Mouse (Mus musculus) spleen, adult 12 weeks (tissue): ENCODE results near the gene Olfr867.

Experiments
- DNase-seq: peaks from one replicate; pipeline ENCODE4 v3.0.0; 2022; ENCODE audit warnings: low spot score

Gene Olfr867

GRCm38 (mm10) chr9:20057462-20057861 lies at the start of gene Olfr867:
Gene Olfr867 (minus strand): TSS chr9:20057562.
- no peak for DNase-seq

GRCm38 (mm10) chr9:20098326-20098725 lies 41.0 kb upstream of the Olfr867 start, which contains the start of gene Olfr868:
Gene Olfr868 (plus strand): TSS chr9:20098626.
- no peak for DNase-seq

- DNase-seq: no peak
These were observed 16.3 kb upstream of the Olfr867 start for GRCm38 (mm10) chr9:20073523-20074177.

- no peak for DNase-seq
These were observed 13.9 kb upstream of the Olfr867 start for GRCm38 (mm10) chr9:20071291-20071690.

GRCm38 (mm10) chr9:20070236-20070635 lies 12.9 kb upstream of the Olfr867 start:
- DNase-seq: no peak

GRCm38 (mm10) chr9:20047964-20048363 lies 9.4 kb downstream of the Olfr867 start:
- DNase-seq: no peak

- no peak for DNase-seq
These were observed 29.4 kb downstream of the Olfr867 start, which contains the start of gene Olfr866 for GRCm38 (mm10) chr9:20027935-20028334. Gene Olfr866 (minus strand): TSS chr9:20028035.
